Mouse (Mus musculus) bone marrow, adult 2 months (tissue): ENCODE data around the gene Ggps1.

Experiments used
- CTCF ChIP-seq: fragments of 200-500 bp; IDR thresholded peaks from 2 replicates; pipeline ENCODE4 v1.5.1; 2011; ENCODE audit warnings: low read length, control low read depth; ENCODE audit not compliant: control insufficient read depth, insufficient read depth
- POLR2A ChIP-seq: fragments of 200-500 bp; IDR thresholded peaks from 2 replicates; pipeline ENCODE4 v1.6.1; 2011; ENCODE audit warnings: low read depth, mild to moderate bottlenecking, control low read depth, low read length, borderline replicate concordance; ENCODE audit not compliant: control insufficient read depth

DNA sequence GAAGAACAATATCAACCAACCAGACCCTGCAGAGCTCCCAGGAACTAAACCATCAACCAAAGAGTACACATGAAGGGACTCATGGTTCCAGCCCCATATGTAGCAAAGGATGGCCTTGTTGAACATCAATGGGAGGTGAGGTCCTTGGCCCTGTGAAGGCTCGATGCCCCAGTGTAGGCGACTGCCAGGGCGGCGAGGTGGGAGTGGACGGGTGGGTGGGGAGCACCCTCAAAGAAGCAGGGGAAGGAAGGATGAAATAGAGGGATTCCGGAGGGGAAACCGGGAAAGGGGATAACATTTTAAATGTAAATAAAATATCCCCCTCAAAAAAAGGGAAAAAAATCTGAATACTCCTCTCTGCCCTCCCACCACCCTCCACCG lies 24.4 kb downstream of the Ggps1 start:
- TF ChIP-seq POLR2A (no peak), CTCF (no peak)
